ENCODE assay signal across 18 mouse cellular contexts in the genomic region with DNA sequence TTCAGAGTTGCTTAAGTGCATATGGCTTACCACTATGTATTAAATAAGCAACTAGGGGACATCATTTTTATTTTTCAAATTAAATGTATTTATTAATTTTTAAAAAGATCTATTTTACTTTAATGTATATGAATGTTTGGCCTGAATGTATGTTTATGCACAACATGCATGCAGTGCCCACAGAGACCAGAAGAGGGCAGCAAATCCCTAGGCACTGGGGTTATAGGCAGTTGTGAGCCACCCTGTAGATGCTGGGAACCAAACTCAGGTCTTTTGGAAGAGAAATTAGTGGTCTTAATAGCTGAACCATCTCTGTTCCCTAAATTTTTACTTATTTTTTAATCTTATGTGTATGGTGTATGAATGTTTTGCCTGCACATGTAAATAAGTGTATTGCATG. TPM values are rescaled to one million over a fixed set of nuclear protein-coding genes. Genes with fewer than 3 reads are reported as not detected.
DNase-seq lines count a peak whose midpoint lies in the region; ATAC-seq and TF ChIP-seq lines count a peak whose summit lies in the region.
"Had no signal": no experiment of that assay in that cellular context is flagged by ENCODE, and none has a peak within 500 bp of the region (broad histone marks: within the 10 kb centered on the region; RNA-seq: fewer than 3 reads in every experiment).

No protein-coding gene starts in this region.

- no peak overlapping the region for H3K27ac ChIP-seq in gastrocnemius, adult 2 months
- no peak overlapping the region for H3K27ac ChIP-seq in lung, embryonic 14.5 days (ENCODE audit: low read depth)
- no peak overlapping the region for H3K27ac ChIP-seq in embryonic fibroblast, embryonic 13.5 days (ENCODE audit: insufficient read depth, low read length)
- H3K27ac ChIP-seq in forebrain, embryonic 11.5 days (ENCODE audit: low read depth, low read length), result no peak overlapping the region
- H3K27ac ChIP-seq: forebrain, embryonic 15.5 days; liver, embryonic 15.5 days; midbrain, embryonic 10.5 days; stomach, embryonic 15.5 days had no signal

- no peaks in the 10 kb centered on the region for H3K4me1 ChIP-seq in lung, embryonic 14.5 days (ENCODE audit: insufficient read depth)
- no peaks in the 10 kb centered on the region; the same call in 1 of the 2 replicates for H3K4me1 ChIP-seq in lung, adult 2 months (ENCODE audit: control insufficient read depth, insufficient read depth, low read length)
- no peaks in the 10 kb centered on the region for H3K4me1 ChIP-seq in embryonic fibroblast, embryonic 13.5 days (ENCODE audit: control insufficient read depth, insufficient read depth, low read length)
- no peaks in the 10 kb centered on the region for H3K4me1 ChIP-seq in forebrain, embryonic 11.5 days (replicated peaks; ENCODE audit: control insufficient read depth, insufficient read depth, low read length)
- H3K4me1 ChIP-seq: forebrain, embryonic 15.5 days; liver, embryonic 15.5 days; midbrain, embryonic 10.5 days; stomach, embryonic 15.5 days had no signal

- H3K36me3 ChIP-seq in lung, embryonic 14.5 days (ENCODE audit: insufficient read depth), result no peaks in the 10 kb centered on the region
- no peaks in the 10 kb centered on the region for H3K36me3 ChIP-seq in forebrain, embryonic 11.5 days (ENCODE audit: control insufficient read depth, insufficient read depth, low read length)
- H3K36me3 ChIP-seq: forebrain, embryonic 15.5 days; liver, embryonic 15.5 days; midbrain, embryonic 10.5 days; stomach, embryonic 15.5 days had no signal

- no peak for DNase-seq in gastrocnemius, adult 2 months
- no peak for DNase-seq in gastrocnemius, postnatal 36 days
- DNase-seq in lung, embryonic 14.5 days, result no peak
- DNase-seq in lung, adult 2 months, result no peak
- DNase-seq in ES-CJ7 (ENCODE audit: low read depth, low spot score), result peak; percentile 46
- no peak for DNase-seq in MN1 (ENCODE audit: low spot score)
- no peak for DNase-seq in forebrain, embryonic 11.5 days (ENCODE audit: low spot score)
- DNase-seq: adrenal gland, adult 8-10 months; cerebellum, adult 8-10 months; heart, postnatal 36 days; kidney, adult 9 months had no signal

- peak; percentile 64 for TF ChIP-seq CTCF in gastrocnemius, adult 2 months (IDR thresholded peaks at IDR 0.05)
- TF ChIP-seq CTCF in lung, embryonic 14.5 days (IDR thresholded peaks at IDR 0.05; ENCODE audit: low read depth), result peak; percentile 62
- TF ChIP-seq CTCF in lung, adult 2 months (IDR thresholded peaks at IDR 0.05; ENCODE audit: insufficient read depth, low read length), result no peak
- 0 out of 2 replicates have a peak, but pooled peaks have one; percentile 29 for TF ChIP-seq CTCF in embryonic fibroblast, embryonic 13.5 days (IDR thresholded peaks at IDR 0.05; ENCODE audit: borderline replicate concordance, insufficient read depth, low read length)

- no peak overlapping the region for H3K9ac ChIP-seq in lung, embryonic 14.5 days
- H3K9ac ChIP-seq in forebrain, embryonic 11.5 days (ENCODE audit: low read length), result no peak overlapping the region
- H3K9ac ChIP-seq: forebrain, embryonic 15.5 days; liver, embryonic 15.5 days; stomach, embryonic 15.5 days had no signal

- no peak for ATAC-seq in lung, embryonic 14.5 days (ENCODE audit: insufficient read depth)
- no peak for ATAC-seq in forebrain, embryonic 11.5 days (replicated peaks; ENCODE audit: low FRiP score)
- ATAC-seq: forebrain, embryonic 15.5 days had no signal

- no peak overlapping the region for H3K4me3 ChIP-seq in gastrocnemius, adult 2 months
- H3K4me3 ChIP-seq in lung, embryonic 14.5 days (ENCODE audit: low read depth, low read length), result no peak overlapping the region
- no peak overlapping the region for H3K4me3 ChIP-seq in lung, adult 2 months (replicated peaks; ENCODE audit: extremely low read depth, low read depth, low read length)
- H3K4me3 ChIP-seq in embryonic fibroblast, embryonic 13.5 days (ENCODE audit: insufficient read depth, low read length), result no peak overlapping the region
- H3K4me3 ChIP-seq in forebrain, embryonic 11.5 days (ENCODE audit: low read depth, low read length), result no peak overlapping the region
- H3K4me3 ChIP-seq: forebrain, embryonic 15.5 days; liver, embryonic 15.5 days; midbrain, embryonic 10.5 days; stomach, embryonic 15.5 days had no signal

- H3K27me3 ChIP-seq in lung, embryonic 14.5 days (ENCODE audit: insufficient read depth, low read length), result no peaks in the 10 kb centered on the region
- no peaks in the 10 kb centered on the region for H3K27me3 ChIP-seq in forebrain, embryonic 11.5 days (ENCODE audit: control insufficient read depth, insufficient read depth, low read length)
- H3K27me3 ChIP-seq: forebrain, embryonic 15.5 days; stomach, embryonic 15.5 days had no signal

- 0 out of 2 replicates have a peak, but pooled peaks cover 3% of the 10 kb centered on the region for H3K9me3 ChIP-seq in lung, embryonic 14.5 days (ENCODE audit: low read depth, low read length)
- peaks cover 4% of the 10 kb centered on the region; the same call in 1 of the 2 replicates for H3K9me3 ChIP-seq in forebrain, embryonic 11.5 days (ENCODE audit: control insufficient read depth, low read length)
- H3K9me3 ChIP-seq: forebrain, embryonic 15.5 days; liver, embryonic 15.5 days; midbrain, embryonic 10.5 days; stomach, embryonic 15.5 days had no signal

- H3K4me2 ChIP-seq in lung, embryonic 14.5 days, result no peak overlapping the region
- no peak overlapping the region for H3K4me2 ChIP-seq in forebrain, embryonic 11.5 days (ENCODE audit: low read depth, low read length, severe bottlenecking)
- H3K4me2 ChIP-seq: forebrain, embryonic 15.5 days; liver, embryonic 15.5 days; stomach, embryonic 15.5 days had no signal

- intact Hi-C loops in gastrocnemius, adult 2 months (cut with DNase I), result no loop called here
- intact Hi-C loops in gastrocnemius, postnatal 36 days (cut with DNase I), result no loop called here

- TF ChIP-seq POLR2A in lung, adult 2 months (IDR thresholded peaks at IDR 0.05; ENCODE audit: borderline replicate concordance, extremely low read depth, low read depth, low read length), result no peak
- TF ChIP-seq POLR2A in embryonic fibroblast, embryonic 13.5 days (IDR thresholded peaks at IDR 0.05; ENCODE audit: low read depth, low read length), result no peak

RNA-seq across cellular contexts. Expression of gene C2cd4b, which starts 24.7 kb away (rescaled TPM):
- total RNA-seq in gastrocnemius, adult 2 months (2021), result not detected
- total RNA-seq in gastrocnemius, postnatal 36 days (2021), result not detected
- polyA plus RNA-seq in lung, embryonic 14.5 days (2014; fragmentation: Nextera tagmentation; extraction: Ambion mirVana), result 1.1 and 1.7 TPM in 2 replicates
- polyA plus RNA-seq in lung, adult 2 months (2012; rRNA removed), result 10.6 and 21.0 TPM in 2 replicates
- polyA plus RNA-seq in embryonic fibroblast, embryonic 13.5 days (2011; ENCODE audit: insufficient read length, low read depth, missing spikeins), result not detected in 2 replicates
- polyA plus RNA-seq in forebrain, embryonic 11.5 days (2014; fragmentation: Nextera tagmentation; extraction: Ambion mirVana), result 0.13 TPM in 1 of 2 replicates, not detected in the other
- total RNA-seq: granulocyte monocyte progenitor cell, adult 5-6 weeks had no signal
- polyA plus RNA-seq: embryonic facial prominence, embryonic 11.5 days; liver, embryonic 15.5 days; midbrain, embryonic 10.5 days had no signal

RNA-seq across cellular contexts. Expression of gene C2cd4a, which starts 48.2 kb away (rescaled TPM):
- not detected for total RNA-seq in gastrocnemius, adult 2 months (2021)
- total RNA-seq in gastrocnemius, postnatal 36 days (2021), result under 1 TPM in 1 of 2 experiments, not detected in 1; 0.42 TPM
- 1.3 and 1.9 TPM in 2 replicates for polyA plus RNA-seq in lung, embryonic 14.5 days (2014; fragmentation: Nextera tagmentation; extraction: Ambion mirVana)
- polyA plus RNA-seq in lung, adult 2 months (2012; rRNA removed), result 1.2 and 1.7 TPM in 2 replicates
- not detected in 2 replicates for polyA plus RNA-seq in embryonic fibroblast, embryonic 13.5 days (2011; ENCODE audit: insufficient read length, low read depth, missing spikeins)
- 0.13 and 0.25 TPM in 2 replicates for polyA plus RNA-seq in forebrain, embryonic 11.5 days (2014; fragmentation: Nextera tagmentation; extraction: Ambion mirVana)
- total RNA-seq: granulocyte monocyte progenitor cell, adult 5-6 weeks; heart, postnatal 36 days had no signal
- polyA plus RNA-seq: embryonic facial prominence, embryonic 11.5 days; midbrain, embryonic 10.5 days had no signal

RNA-seq across cellular contexts. Expression of gene Vps13c, which starts 56.3 kb away (rescaled TPM):
- 10 to 100 TPM; 26.1 to 32.9 TPM for total RNA-seq in gastrocnemius, adult 2 months (2021)
- 10 to 100 TPM; 23.6 to 24.1 TPM for total RNA-seq in gastrocnemius, postnatal 36 days (2021)
- 6.6 TPM in 2 replicates for polyA plus RNA-seq in lung, embryonic 14.5 days (2014; fragmentation: Nextera tagmentation; extraction: Ambion mirVana)
- 6.1 and 9.1 TPM in 2 replicates for polyA plus RNA-seq in lung, adult 2 months (2012; rRNA removed)
- polyA plus RNA-seq in embryonic fibroblast, embryonic 13.5 days (2011; ENCODE audit: insufficient read length, low read depth, missing spikeins), result 23.4 and 27.3 TPM in 2 replicates
- polyA plus RNA-seq in forebrain, embryonic 11.5 days (2014; fragmentation: Nextera tagmentation; extraction: Ambion mirVana), result 5.6 and 7.1 TPM in 2 replicates
